Mouse (Mus musculus): ENCODE data around the gene Serac1.

DNA sequence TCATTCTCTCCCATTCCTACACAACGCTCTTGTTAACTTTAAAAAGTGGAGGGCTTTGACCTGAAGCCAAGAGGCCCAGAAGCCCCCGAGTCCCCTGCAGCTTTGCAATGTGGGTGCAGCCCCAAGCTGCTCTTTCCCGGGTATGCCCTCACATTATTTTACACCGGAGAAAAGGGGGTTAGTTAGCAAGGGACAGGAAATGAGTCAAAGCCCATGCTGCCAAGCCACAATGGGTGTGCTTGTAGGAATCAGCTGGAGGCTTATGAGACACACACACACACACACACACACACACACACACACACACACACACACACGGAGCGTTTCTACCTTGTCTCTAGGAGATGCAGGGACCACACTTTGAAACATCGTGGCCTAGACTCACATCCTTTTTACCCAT is 77.7 kb downstream of the Serac1 start:
- no peak for TF ChIP-seq MAFK (IDR thresholded peaks at IDR 0.05; ENCODE audit: insufficient read depth, low read depth, low read length)
- TF ChIP-seq ZC3H11A (IDR thresholded peaks at IDR 0.05; ENCODE audit: borderline replicate concordance, low read depth, low read length), result no peak
- TF ChIP-seq CHD2 (IDR thresholded peaks at IDR 0.05; ENCODE audit: low read depth, low read length), result no peak
- TF ChIP-seq HCFC1 (IDR thresholded peaks at IDR 0.05; ENCODE audit: borderline replicate concordance, insufficient read depth, low read length), result no peak
